Mouse (Mus musculus) CH12.LX (cell line): ENCODE data around the gene Fxyd3.

ENCODE experiments used
- CTCF ChIP-seq, 2 experiments: IDR thresholded peaks in 1 of 2; conservative IDR thresholded peaks in 1 of 2; 2 replicates each; pipeline ENCODE4 v1.5.1; 2011 to 2012; ENCODE audit warnings: low read depth in 2 of 2, low read length in 2 of 2, improper control_type of control experiment in 1 of 2, inconsistent platforms in 1 of 2, mild to moderate bottlenecking in 1 of 2, moderate library complexity in 1 of 2
- E2F4 ChIP-seq: IDR thresholded peaks from 2 replicates; pipeline ENCODE4 v1.6.1; 2011; ENCODE audit warnings: low read depth, low read length, improper control_type of control experiment; ENCODE audit not compliant: insufficient replicate concordance
- ELF1 ChIP-seq: IDR thresholded peaks from 2 replicates; pipeline ENCODE4 v1.6.1; 2014; ENCODE audit warnings: low read depth, mild to moderate bottlenecking, inconsistent platforms, low read length, improper control_type of control experiment
- EP300 ChIP-seq: IDR thresholded peaks from 2 replicates; pipeline ENCODE4 v1.6.1; 2011; ENCODE audit warnings: low read length, improper control_type of control experiment
- JUND ChIP-seq: conservative IDR thresholded peaks from 2 replicates; pipeline ENCODE4 v1.6.1; 2011; ENCODE audit warnings: low read depth, low read length, improper control_type of control experiment
- KAT2A ChIP-seq: IDR thresholded peaks from 2 replicates; pipeline ENCODE4 v1.6.1; 2012; ENCODE audit warnings: low read length, improper control_type of control experiment, inconsistent platforms; ENCODE audit not compliant: insufficient replicate concordance
- MEF2A ChIP-seq: IDR thresholded peaks from 2 replicates; pipeline ENCODE4 v1.6.1; 2014; ENCODE audit warnings: low read depth, mild to moderate bottlenecking, inconsistent platforms, low read length, improper control_type of control experiment, borderline replicate concordance
- MXI1 ChIP-seq: IDR thresholded peaks from 2 replicates; pipeline ENCODE4 v1.6.1; 2011; ENCODE audit warnings: mild to moderate bottlenecking, low read depth, low read length, improper control_type of control experiment
- NRF1 ChIP-seq: IDR thresholded peaks from 2 replicates; pipeline ENCODE4 v1.6.1; 2014; ENCODE audit warnings: low read depth, mild to moderate bottlenecking, inconsistent platforms, low read length, improper control_type of control experiment, moderate library complexity
- POLR2A ChIP-seq: IDR thresholded peaks from 2 replicates; pipeline ENCODE4 v1.6.1; 2011; ENCODE audit warnings: low read depth, mild to moderate bottlenecking, improper control_type of control experiment, low read length
- POLR2AphosphoS2 ChIP-seq: IDR thresholded peaks from 2 replicates; pipeline ENCODE4 v1.6.1; 2011; ENCODE audit warnings: low read depth, low read length, improper control_type of control experiment
- RAD21 ChIP-seq: IDR thresholded peaks from 2 replicates; pipeline ENCODE4 v1.6.1; 2011; ENCODE audit warnings: low read depth, mild to moderate bottlenecking, low read length, improper control_type of control experiment, moderate library complexity
- USF1 ChIP-seq: IDR thresholded peaks from 2 replicates; pipeline ENCODE4 v1.6.1; 2014; ENCODE audit warnings: low read depth, mild to moderate bottlenecking, inconsistent platforms, low read length, improper control_type of control experiment
- ZC3H11A ChIP-seq: IDR thresholded peaks from 2 replicates; pipeline ENCODE4 v1.6.1; 2012; ENCODE audit warnings: low read depth, mild to moderate bottlenecking, inconsistent platforms, low read length, improper control_type of control experiment

DNA sequence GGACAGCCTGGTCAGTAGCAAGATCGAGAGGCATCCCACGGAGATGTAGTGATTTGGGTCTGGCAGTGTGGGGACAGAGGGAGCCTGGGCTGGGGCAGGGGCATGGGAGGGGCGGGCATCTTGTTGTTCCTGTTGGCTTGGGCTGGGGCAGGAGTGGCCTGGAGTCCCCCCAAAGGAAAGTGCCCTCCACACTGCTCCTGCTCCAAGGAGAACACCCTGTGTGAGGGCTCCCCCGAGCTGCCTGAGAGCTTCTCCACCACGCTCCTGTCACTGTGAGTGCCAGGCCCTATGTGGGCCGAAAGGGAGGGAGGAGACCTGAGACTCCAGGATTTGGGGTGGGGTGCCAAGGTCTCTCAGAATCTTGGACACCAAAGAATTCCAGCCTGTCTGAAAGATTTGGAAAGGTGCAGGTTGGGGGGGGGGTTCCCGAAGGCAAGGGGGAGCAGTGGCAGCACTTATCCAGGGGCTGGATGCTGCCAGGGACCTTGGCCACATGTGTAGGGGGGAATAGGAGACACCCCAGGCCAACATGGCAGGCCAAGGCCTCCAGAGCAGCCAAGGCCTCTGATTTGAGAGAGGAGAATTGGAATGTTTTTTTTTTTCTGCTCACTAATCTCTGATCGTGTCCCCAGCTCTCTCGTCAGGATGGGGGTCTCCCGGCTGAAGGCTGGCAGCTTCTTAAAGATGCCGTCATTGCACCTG lies 16.4 kb downstream of the Fxyd3 start:
- TF ChIP-seq CTCF (conservative IDR thresholded peaks at IDR 0.05 in 1 of 2, IDR thresholded peaks at IDR 0.05 in 1 of 2; ENCODE audit: low read depth in 2 of 2, low read length in 2 of 2) (no peak), JUND (no peak), MEF2A (no peak), EP300 (no peak), ZC3H11A (no peak), POLR2A (no peak), RAD21 (no peak), POLR2AphosphoS2 (no peak), E2F4 (no peak), MXI1 (no peak), ELF1 (no peak), USF1 (no peak), KAT2A (no peak), NRF1 (no peak)
